Mouse (Mus musculus): ENCODE data around the gene Cnih3. TPM values are rescaled to one million over a fixed set of nuclear protein-coding genes. Genes with fewer than 3 reads are reported as not detected.
A peak's percentile ranks its signal among the peaks of the same experiment; 100 is the strongest.

The Cnih3 gene
- polyA plus RNA-seq, 1 experiment, result 0.67 TPM

- peak; percentile 75 for TF ChIP-seq CTCF (IDR thresholded peaks at IDR 0.05; ENCODE audit: low read depth, low read length)
- no peak for TF ChIP-seq EP300 (IDR thresholded peaks at IDR 0.05; ENCODE audit: insufficient read depth, low read depth, low read length)
- TF ChIP-seq POLR2A (IDR thresholded peaks at IDR 0.05; ENCODE audit: insufficient read depth, low read length), result no peak
- H3K36me3 ChIP-seq (ENCODE audit: control insufficient read depth, insufficient read depth, low read length, poor library complexity, severe bottlenecking), result no peaks in the 10 kb centered on the region
- no peaks in the 10 kb centered on the region for H3K27me3 ChIP-seq (ENCODE audit: control insufficient read depth, insufficient read depth, low read length, poor library complexity, severe bottlenecking)
- no peak overlapping the region for H3K9ac ChIP-seq (ENCODE audit: low read depth, poor library complexity, severe bottlenecking)
- no peaks in the 10 kb centered on the region for H3K9me3 ChIP-seq (replicated peaks; ENCODE audit: control insufficient read depth, insufficient read depth, low read length, poor library complexity, severe bottlenecking)
- H3K4me1 ChIP-seq (ENCODE audit: control insufficient read depth, insufficient read depth, low read length), result no peaks in the 10 kb centered on the region
- no peak overlapping the region for H3K4me3 ChIP-seq (ENCODE audit: low read depth, low read length)
- H3K27ac ChIP-seq (ENCODE audit: insufficient read depth, low read length), result no peak overlapping the region
Observed at GRCm38 (mm10) chr1:181379664-181380063, 27.2 kb downstream of the Cnih3 start.

DNA sequence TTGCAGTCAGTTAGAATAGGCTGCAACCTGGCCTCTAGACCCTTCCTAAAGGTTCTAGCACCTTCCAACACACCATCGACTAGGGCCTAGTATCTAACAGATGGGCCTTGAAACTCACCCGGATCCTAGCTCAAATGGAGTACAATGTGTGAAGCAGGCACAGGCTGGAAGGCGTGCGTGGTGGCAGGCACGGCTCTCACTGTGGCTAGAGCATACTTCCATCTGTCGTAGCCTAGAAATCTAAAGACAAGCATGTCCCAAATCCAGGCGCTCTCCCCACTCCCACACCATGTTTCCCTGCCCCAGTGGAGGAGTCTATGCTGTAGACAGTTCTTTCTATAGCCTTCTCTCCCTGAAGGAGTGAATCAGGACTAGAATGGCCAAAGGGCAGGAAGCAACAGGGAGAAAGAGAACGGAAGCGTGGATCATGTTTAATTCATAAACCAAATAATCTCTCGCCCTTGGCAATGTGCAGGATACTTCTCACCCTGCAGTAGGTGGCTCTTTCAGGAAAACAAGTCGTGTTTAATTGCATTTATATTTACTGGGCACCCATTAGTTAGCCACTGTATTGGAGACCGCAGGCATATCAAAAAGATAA lies 29.1 kb downstream of the Cnih3 start:
- Histone ChIP-seq H3K36me3 (ENCODE audit: control insufficient read depth, insufficient read depth, low read length, poor library complexity, severe bottlenecking) (no peaks in the 10 kb centered on the region), H3K27ac (ENCODE audit: insufficient read depth, low read length) (no peak overlapping the region), H3K4me3 (ENCODE audit: low read depth, low read length) (no peak overlapping the region), H3K4me1 (ENCODE audit: control insufficient read depth, insufficient read depth, low read length) (no peaks in the 10 kb centered on the region), H3K9ac (ENCODE audit: low read depth, poor library complexity, severe bottlenecking) (no peak overlapping the region), H3K9me3 (replicated peaks; ENCODE audit: control insufficient read depth, insufficient read depth, low read length, poor library complexity, severe bottlenecking) (no peaks in the 10 kb centered on the region), H3K27me3 (ENCODE audit: control insufficient read depth, insufficient read depth, low read length, poor library complexity, severe bottlenecking) (no peaks in the 10 kb centered on the region)
- TF ChIP-seq CTCF (IDR thresholded peaks at IDR 0.05; ENCODE audit: low read depth, low read length) (no peak), POLR2A (IDR thresholded peaks at IDR 0.05; ENCODE audit: insufficient read depth, low read length) (no peak), EP300 (IDR thresholded peaks at IDR 0.05; ENCODE audit: insufficient read depth, low read depth, low read length) (no peak)

DNA sequence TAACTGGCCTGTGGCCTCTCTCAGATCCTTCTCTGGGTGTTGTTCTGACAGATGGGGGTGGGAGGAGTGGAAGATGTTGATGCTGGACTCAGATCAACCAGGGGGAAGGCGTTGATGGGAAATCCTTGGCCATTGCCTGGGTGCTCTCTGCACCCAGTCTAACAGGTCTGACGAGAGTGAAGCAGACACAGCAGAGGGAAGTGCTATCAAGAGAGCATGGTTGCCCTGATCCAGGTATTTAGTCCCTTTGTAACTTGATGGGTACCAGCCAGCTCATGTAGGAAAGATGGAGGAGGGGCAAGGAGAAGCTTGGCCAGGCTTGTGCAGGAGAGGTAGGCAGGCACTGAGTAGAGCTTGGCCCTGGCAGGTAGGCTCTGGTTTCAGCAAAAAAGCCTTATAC lies 36.8 kb downstream of the Cnih3 start:
- H3K4me1 ChIP-seq (ENCODE audit: control insufficient read depth, insufficient read depth, low read length), result no peaks in the 10 kb centered on the region
- TF ChIP-seq POLR2A (IDR thresholded peaks at IDR 0.05; ENCODE audit: insufficient read depth, low read length) (no peak), CTCF (IDR thresholded peaks at IDR 0.05; ENCODE audit: low read depth, low read length) (no peak), EP300 (IDR thresholded peaks at IDR 0.05; ENCODE audit: insufficient read depth, low read depth, low read length) (no peak)
- H3K4me3 ChIP-seq (ENCODE audit: low read depth, low read length), result no peak overlapping the region
- H3K27ac ChIP-seq (ENCODE audit: insufficient read depth, low read length), result no peak overlapping the region
- H3K36me3 ChIP-seq (ENCODE audit: control insufficient read depth, insufficient read depth, low read length, poor library complexity, severe bottlenecking), result no peaks in the 10 kb centered on the region
- H3K9ac ChIP-seq (ENCODE audit: low read depth, poor library complexity, severe bottlenecking), result no peak overlapping the region
- peaks cover 6% of the 10 kb centered on the region; the same call in 1 of the 2 replicates for H3K9me3 ChIP-seq (replicated peaks; ENCODE audit: control insufficient read depth, insufficient read depth, low read length, poor library complexity, severe bottlenecking)
- no peaks in the 10 kb centered on the region for H3K27me3 ChIP-seq (ENCODE audit: control insufficient read depth, insufficient read depth, low read length, poor library complexity, severe bottlenecking)

DNA sequence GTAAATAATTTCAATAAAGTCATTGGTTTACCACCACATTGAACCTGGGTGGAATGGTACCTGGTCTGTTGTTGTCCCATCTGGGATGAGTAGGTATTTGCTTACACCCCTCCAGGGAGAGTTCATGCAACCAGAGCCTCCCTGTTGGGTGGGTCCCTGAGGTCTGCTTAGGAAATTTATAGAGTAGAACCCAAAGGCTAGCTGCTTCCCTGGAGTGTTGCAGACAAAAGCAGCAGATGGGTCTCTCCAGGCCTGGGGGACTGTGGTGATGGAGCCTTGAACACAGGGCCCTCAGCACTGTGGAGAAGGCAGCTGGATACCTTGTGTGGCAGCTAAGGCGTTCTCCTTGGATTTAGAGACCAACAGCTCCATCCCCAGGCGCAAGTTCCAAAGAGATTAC lies 40.1 kb downstream of the Cnih3 start:
- no peaks in the 10 kb centered on the region for H3K27me3 ChIP-seq (ENCODE audit: control insufficient read depth, insufficient read depth, low read length, poor library complexity, severe bottlenecking)
- no peak overlapping the region for H3K27ac ChIP-seq (ENCODE audit: insufficient read depth, low read length)
- H3K36me3 ChIP-seq (ENCODE audit: control insufficient read depth, insufficient read depth, low read length, poor library complexity, severe bottlenecking), result no peaks in the 10 kb centered on the region
- no peaks in the 10 kb centered on the region for H3K4me1 ChIP-seq (ENCODE audit: control insufficient read depth, insufficient read depth, low read length)
- H3K9ac ChIP-seq (ENCODE audit: low read depth, poor library complexity, severe bottlenecking), result no peak overlapping the region
- TF ChIP-seq EP300 (IDR thresholded peaks at IDR 0.05; ENCODE audit: insufficient read depth, low read depth, low read length) (no peak), CTCF (IDR thresholded peaks at IDR 0.05; ENCODE audit: low read depth, low read length) (no peak), POLR2A (IDR thresholded peaks at IDR 0.05; ENCODE audit: insufficient read depth, low read length) (no peak)
- no peak overlapping the region for H3K4me3 ChIP-seq (ENCODE audit: low read depth, low read length)
- H3K9me3 ChIP-seq (replicated peaks; ENCODE audit: control insufficient read depth, insufficient read depth, low read length, poor library complexity, severe bottlenecking), result peaks cover 6% of the 10 kb centered on the region; the same call in 1 of the 2 replicates

DNA sequence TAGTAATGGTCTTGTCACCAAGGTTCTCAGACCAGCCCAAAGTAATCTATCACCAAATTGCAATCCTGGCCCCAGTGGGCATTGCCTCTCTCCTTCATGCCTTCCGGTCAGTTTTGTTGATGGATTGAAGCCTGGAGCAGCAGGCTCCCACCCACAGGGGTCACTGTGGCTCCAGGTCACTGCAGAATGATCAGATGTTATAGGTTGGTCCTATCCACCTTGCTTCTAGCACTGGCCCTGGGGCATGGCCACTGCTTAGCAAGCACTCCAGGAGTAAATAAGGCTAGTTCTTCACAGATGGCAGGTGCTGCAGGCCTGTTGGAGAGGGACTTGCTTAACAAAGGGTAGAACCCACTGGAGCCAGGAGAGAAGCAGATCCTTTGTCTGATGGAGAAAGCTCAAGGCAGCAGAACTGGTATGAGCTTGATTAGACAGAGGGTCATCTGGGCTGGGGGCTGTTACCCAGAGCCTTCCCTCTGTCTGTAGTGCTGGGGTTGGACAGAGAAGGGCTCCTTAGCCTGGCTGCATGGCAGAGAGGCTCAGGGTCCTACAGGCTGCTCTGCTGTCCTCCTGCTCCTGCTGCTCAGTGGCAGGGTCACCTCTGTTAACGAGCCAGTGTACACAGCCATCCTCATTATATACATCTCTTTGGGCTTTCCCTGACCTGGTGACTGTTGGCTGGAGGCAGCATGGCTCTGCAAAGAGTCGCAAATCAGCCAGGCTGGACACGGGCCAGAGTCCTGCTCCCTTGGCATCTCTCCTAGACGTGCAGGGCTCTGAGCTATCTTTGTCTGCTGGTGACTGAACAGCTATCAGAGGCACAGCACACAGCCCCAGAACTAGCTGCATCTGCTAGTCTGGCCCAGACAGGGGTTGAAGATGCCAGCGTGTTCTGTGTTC lies 41.1 kb downstream of the Cnih3 start:
- Histone ChIP-seq H3K36me3 (ENCODE audit: control insufficient read depth, insufficient read depth, low read length, poor library complexity, severe bottlenecking) (no peaks in the 10 kb centered on the region), H3K27ac (ENCODE audit: insufficient read depth, low read length) (no peak overlapping the region), H3K9me3 (replicated peaks; ENCODE audit: control insufficient read depth, insufficient read depth, low read length, poor library complexity, severe bottlenecking) (peaks cover 3% of the 10 kb centered on the region; the same call in 1 of the 2 replicates), H3K27me3 (ENCODE audit: control insufficient read depth, insufficient read depth, low read length, poor library complexity, severe bottlenecking) (no peaks in the 10 kb centered on the region), H3K9ac (ENCODE audit: low read depth, poor library complexity, severe bottlenecking) (no peak overlapping the region), H3K4me3 (ENCODE audit: low read depth, low read length) (no peak overlapping the region), H3K4me1 (ENCODE audit: control insufficient read depth, insufficient read depth, low read length) (no peaks in the 10 kb centered on the region)
- TF ChIP-seq POLR2A (IDR thresholded peaks at IDR 0.05; ENCODE audit: insufficient read depth, low read length) (no peak), EP300 (IDR thresholded peaks at IDR 0.05; ENCODE audit: insufficient read depth, low read depth, low read length) (no peak), CTCF (IDR thresholded peaks at IDR 0.05; ENCODE audit: low read depth, low read length) (peak; percentile 19)

Data from ES-Bruce4 (cell line).